Mouse (Mus musculus): ENCODE results near the gene Gm17332.
"Not testable (repeated sequence)": the region's sequence is repeated elsewhere in the genome, so short reads cannot be mapped to it uniquely, and the experiment has no call there.

Gm17332 gene

DNA sequence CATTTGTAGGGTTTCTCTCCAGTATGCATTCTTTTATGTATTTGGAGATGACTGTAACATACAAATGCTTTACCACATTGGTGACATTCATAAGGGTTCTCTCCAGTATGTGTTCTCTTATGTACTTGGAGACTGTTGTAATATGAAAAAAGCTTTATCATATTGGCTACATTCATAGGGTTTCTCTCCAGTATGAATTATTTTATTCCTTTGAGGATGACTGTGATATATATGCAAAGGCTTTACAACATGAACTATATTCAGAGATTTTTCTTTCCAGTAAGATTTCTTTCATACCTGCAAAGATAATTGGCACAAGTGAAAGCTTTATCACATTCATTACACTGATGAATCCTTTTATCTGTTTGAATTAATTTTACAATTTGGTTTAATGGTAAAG is at the start of gene Gm17332:
Gene Gm17332, minus strand, starts transcription at position 101 of the 400 bp plus-strand sequence.
- DNase-seq (ENCODE audit: low spot score): no peak

DNA sequence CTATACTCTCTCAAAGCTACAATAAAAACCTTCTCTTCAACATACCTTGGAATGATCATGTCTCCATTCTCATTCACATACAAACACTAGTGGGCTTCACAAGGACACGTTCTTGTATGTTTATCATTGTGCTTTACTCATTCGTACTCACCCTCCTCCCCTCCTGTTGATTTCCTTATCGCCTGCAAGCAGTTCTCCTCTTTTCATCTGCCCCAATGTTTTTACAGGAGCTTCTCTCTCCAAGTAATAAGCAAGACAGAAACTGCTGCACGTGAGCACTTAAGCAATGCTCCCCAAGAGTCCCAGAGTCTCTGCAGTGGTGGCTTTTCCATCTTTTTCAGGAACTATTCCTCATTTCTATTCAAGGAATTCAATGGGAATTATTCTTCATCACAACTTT is 47.7 kb upstream of the Gm17332 start:
- no peak for DNase-seq (ENCODE audit: low spot score)

DNA sequence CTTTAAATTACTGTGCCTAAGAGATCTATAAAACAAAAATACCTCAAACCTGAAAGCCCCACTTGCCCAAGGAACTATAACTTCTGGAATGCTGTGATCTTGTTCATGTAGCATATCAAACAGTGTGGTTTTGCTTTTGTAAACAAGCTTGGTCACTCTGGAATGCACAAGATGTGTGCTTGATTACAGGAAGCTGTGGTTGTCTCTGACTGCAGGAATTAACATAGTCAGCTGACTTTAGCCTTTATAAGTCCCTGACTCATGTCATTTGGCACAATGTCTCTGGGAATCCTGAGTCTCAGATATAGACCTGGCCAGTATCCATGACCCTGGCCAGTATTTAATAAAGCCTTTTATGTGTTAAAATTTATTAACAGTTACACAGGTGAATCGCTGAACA is 43.1 kb upstream of the Gm17332 start:
- DNase-seq (ENCODE audit: low spot score): no peak

DNA sequence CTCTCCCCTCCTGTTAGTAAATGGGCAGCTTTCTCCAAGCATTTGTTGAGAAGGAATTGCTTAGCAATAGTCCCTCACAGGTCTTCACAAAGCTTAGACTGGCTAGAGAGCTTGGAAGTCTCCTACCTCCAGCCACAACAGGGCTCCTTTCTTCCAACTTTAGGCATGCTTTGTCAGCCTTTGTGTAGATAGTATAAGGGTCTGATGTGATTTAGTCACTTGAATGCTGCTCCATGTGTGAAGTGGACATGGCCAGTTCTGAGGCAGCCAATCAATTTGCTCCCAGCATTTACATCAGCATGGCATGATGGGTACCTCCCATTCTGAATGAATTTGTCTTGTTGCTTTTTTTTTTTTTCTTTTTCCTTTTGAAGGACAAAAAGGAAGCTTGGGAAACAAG is 35.7 kb upstream of the Gm17332 start:
- DNase-seq (ENCODE audit: low spot score): no peak

DNA sequence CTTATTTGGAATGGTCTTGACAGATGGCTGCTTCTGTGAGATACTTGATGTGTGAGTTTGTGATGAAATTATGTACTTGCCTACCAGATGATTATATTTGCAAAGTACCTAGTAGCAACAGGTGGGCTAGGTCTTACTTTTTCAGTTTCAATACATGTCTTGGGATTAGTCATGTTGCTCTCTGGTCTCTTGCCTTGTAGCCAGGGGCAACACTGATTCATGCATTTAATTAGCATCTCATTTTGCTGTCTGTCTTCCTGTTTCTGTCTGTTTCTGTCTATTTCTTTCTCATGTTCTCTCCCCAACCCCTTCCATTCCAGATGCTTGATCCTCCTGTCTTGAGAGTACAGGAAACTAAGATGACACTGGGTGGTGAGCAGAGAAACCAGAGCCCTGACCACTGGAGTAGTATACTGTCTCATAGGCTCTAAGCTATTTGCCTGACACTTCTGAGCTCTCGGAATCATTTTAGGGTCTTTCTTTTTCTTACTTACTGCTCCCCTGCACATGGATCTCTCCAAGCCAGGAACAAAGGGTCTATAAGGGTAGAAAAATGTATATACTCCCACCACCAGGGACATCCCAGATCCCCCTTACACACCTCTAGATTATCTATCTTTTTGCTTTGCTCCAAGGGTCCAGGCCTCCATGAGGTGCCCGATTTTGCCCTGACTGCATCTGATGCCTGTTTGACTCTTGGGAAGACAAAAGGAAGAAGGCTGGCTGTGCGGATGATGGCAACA is 13.5 kb upstream of the Gm17332 start:
- no peak for DNase-seq (ENCODE audit: low spot score)

DNA sequence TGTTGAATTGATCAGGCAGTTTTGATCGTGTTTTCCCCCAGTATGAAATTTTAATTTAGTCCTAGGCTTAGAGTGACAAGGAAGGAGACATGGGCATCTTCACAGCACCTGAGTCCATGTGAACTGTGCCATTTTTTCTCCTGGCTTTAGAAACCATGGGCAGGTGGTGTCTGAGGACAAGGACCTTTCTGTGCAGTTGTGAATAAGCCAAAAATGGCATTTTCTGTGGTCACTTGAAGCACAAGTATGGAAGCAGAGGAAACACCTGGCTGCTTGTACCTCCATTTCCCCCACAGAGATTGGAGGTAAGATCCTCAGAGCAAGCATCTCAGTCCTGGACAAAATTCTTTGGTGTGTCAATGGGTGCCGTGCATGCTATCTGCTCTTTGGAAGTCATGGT is 12.5 kb upstream of the Gm17332 start:
- no peak for DNase-seq (ENCODE audit: low spot score)

DNA sequence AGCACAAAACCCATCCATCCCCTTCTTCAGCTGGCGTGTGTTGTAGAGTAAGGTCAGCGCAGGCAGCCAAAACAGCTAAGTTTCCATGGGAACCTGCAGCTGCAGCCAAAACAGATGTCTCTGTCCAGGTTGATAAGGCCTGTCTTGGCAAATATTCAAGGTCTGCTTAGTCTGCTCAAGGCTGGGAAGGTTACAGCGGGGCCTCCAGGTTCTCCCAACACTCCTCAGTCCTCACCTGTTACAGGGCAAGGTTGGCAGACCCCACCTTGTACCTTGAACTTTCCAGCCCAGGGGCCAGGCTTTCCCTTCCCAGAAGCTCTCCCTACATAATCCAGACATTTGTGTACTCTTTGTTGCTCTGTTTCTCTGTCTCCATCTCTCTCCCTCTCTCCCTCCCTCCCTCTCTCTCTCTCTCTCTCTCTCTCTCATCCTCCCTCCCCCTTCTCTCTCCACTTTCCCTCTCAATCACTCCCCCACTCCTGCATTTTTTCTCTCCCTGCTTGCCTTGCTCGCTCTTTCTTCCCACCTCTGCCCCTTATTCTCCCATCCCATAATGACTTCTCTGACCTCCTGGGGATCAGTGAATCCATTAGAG is 12.1 kb downstream of the Gm17332 start:
- DNase-seq (ENCODE audit: low spot score): peak; percentile 55

DNA sequence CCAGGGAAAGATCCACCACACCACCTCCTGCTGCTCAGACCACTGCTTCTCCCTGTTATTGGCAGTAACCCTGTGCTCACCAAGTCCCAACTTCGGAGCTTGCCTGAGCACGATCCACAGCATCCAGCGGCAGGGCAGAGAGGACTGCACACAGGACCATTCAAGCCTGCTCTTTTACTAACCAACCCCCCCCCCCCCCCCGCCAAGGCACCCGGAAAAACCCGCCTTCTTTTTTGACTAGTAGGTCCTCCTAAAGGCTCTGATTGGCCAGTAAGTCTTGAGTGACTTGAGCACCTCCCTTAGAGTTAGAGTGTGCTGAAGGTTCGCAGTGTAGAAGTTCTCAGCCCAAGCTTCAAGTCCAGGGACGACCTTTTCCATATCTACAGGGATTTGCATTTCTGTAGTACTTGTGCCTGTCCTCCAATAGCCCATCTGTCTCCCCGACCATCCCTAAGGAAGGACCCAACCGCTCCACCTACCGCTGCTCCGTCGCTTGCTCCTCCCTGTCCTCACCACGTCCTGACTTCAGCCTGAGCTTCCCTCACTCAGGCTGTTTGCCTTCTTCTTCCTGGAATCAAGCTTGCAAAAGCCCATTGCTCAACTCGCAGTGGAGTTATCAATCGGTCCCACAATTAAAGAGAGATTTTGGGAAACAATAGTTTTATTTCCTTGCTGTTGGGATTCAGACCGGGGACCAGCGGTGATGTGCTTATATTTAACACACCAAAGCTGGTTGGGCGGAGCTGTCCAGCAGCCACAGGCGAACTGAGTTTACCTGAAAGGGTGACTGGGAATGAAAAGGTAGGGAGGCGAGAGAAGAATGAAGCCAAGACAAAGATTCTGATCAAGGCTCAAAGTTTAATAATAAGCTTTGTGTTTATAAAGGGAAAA is 12.9 kb downstream of the Gm17332 start:
- DNase-seq (ENCODE audit: low spot score): peak; percentile 73

DNA sequence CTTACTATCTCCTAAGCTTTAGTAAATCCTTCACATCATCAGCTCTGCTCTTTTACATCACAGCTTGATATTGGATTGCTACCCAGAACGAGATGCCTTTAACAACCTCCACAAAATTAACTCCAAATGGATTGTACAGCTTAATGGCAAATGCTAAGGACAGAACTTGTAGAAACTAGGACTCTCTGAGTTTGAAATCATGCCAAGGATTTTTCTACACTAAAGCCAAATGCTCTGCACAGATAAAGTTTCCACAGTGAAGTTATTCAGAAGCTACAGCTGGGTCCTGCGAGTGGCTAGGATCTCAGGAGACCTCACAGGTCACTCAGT is 13.5 kb downstream of the Gm17332 start:
- no peak for DNase-seq (ENCODE audit: low spot score)

DNA sequence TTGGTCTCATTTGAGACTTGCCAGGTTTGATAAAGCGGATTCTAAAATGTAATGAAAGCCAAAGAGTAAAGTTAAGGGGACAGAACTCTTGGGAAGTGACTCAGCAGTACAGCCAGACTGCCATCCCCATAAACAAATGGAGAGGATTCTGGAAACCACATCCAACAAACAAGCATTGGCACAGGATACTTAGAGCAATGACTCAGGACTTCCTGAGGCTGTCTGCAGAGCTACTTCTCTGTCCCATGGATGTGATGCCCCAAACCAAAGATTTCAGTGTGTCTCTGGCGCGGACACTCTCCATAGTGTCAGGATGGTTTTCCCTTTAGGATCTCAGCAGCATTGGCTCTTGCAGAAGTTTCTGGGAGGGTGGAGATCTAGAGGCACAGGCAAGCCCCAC is 25.2 kb downstream of the Gm17332 start:
- DNase-seq (ENCODE audit: low spot score): no peak

DNA sequence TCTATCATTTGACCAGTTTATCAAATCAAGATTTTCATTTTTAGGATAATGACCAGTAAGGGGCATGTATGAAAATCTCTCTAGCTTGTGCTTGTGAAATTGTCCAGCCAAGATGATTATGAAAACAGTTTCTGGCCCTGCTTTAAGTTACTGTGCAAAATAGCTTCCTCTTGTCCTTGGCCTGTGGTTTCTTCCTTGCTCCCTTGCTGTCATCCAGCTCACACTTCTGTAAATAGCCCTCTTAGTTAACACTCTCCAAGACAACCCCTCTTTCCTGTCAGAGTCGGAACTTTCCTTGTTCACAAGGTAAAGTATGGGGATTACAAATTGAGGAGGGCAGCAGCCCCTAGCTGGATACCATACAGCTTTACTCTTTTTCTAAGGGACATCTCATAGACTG is 43.9 kb downstream of the Gm17332 start:
- DNase-seq (ENCODE audit: low spot score): not testable (repeated sequence)

DNA sequence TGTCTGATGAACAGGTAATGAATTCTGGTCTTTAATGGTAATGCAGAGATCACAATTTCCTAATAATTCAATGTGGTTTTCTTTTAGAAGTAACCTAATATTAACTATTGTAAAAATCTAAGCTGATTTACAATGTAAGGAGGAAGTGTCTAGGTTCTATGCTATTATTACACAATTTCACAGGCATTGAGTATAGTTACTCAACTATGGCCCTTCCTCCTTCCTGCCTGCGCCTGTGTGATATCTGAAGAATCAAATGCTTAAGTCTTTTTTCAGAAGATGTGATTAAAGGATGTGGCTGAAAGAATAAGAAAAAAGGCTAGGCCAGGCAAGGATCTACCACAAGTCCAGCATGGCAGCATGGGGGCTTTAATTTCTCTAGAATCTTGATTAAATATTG is 47.4 kb downstream of the Gm17332 start:
- not testable (repeated sequence) for DNase-seq (ENCODE audit: low spot score)

DNA sequence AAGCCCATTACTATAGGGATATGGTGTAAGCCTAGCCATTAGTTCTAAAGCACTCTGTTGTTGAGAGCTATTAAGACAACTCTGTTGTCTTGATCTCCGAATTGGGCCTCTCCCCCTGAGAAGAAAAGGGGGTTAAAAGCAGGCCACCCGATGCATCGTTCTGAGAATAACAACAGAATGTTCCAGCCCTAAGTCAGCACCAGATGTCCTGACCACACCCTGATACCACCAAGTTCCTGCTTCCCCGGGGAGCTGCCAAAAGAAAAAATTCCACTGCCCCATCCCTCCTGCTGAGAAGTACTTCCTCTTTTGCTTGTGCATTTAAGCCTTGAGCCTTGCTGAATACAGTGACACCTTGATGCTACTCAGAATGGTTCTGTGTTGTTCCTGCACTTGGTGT is 48.5 kb downstream of the Gm17332 start:
- DNase-seq (ENCODE audit: low spot score): not testable (repeated sequence)

Measured in yolk sac, embryonic 10.5 days (tissue).